Mouse (Mus musculus): ENCODE measurements around the gene Adcy7. TPM values are rescaled to one million over a fixed set of nuclear protein-coding genes. Genes with fewer than 3 reads are reported as not detected.

Adcy7 gene
- polyA plus RNA-seq, 1 experiment from 2014 or later = 5.2 TPM

- Histone ChIP-seq H3K27me3 (ENCODE audit: control insufficient read depth, insufficient read depth, low read length) (no peaks in the 10 kb centered on the region), H3K4me3 (ENCODE audit: low read depth, low read length) (no peak overlapping the region), H3K4me2 (replicated peaks; ENCODE audit: low read depth) (no peak overlapping the region), H3K9ac (ENCODE audit: low read length) (no peak overlapping the region), H3K27ac (replicated peaks) (no peak overlapping the region), H3K9me3 (ENCODE audit: control insufficient read depth, low read length) (no peaks in the 10 kb centered on the region), H3K36me3 (ENCODE audit: control insufficient read depth, insufficient read depth, low read length) (peaks cover 29% of the 10 kb centered on the region), H3K4me1 (replicated peaks; ENCODE audit: control insufficient read depth, insufficient read depth) (no peaks in the 10 kb centered on the region)
- 77% methylated on average over 2 of the region's 2 CpGs for WGBS
- no peak for TF ChIP-seq CTCF (IDR thresholded peaks at IDR 0.05; ENCODE audit: low read depth)
- TF ChIP-seq EP300 (optimal IDR thresholded peaks at IDR 0.05) = no peak
- DNase-seq (ENCODE audit: low spot score) (no peak), ATAC-seq (ENCODE audit: low FRiP score, low TSS enrichment) (peak; percentile 64; the same call in 1 of the 2 replicates)
Observed at GRCm38 (mm10) chr8:88334384-88334783, 62.2 kb downstream of the Adcy7 start.

DNA sequence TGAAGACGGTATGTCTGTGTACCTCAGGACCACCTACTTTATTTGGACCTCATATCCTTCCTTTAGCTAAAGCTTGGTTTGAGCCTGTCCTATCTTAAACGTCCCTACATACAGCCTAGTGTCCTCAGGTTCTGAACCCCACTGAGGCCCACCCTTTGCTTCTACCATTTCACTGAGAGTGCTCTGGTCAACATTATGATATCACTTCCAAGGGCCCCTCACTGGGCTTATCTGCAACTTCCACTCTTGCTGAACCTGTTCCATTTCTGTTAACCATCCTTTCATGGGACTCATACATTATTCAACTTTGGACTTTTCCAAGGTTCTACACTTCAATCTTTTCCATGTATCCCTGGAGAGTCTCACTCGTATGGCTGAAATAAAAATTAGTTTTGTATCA is 62.8 kb downstream of the Adcy7 start:
- peaks cover 29% of the 10 kb centered on the region for H3K36me3 ChIP-seq (ENCODE audit: control insufficient read depth, insufficient read depth, low read length)
- H3K9ac ChIP-seq (ENCODE audit: low read length) = no peak overlapping the region
- 69% methylated on average over 3 of the region's 3 CpGs for whole genome bisulfite sequencing
- DNase-seq (ENCODE audit: low spot score) = no peak
- H3K4me1 ChIP-seq (replicated peaks; ENCODE audit: control insufficient read depth, insufficient read depth) = no peaks in the 10 kb centered on the region
- H3K27ac ChIP-seq (replicated peaks) = no peak overlapping the region
- no peaks in the 10 kb centered on the region for H3K27me3 ChIP-seq (ENCODE audit: control insufficient read depth, insufficient read depth, low read length)
- TF ChIP-seq CTCF (IDR thresholded peaks at IDR 0.05; ENCODE audit: low read depth) (no peak), EP300 (optimal IDR thresholded peaks at IDR 0.05) (no peak)
- ATAC-seq (ENCODE audit: low FRiP score, low TSS enrichment) = no peak
- H3K9me3 ChIP-seq (ENCODE audit: control insufficient read depth, low read length) = no peaks in the 10 kb centered on the region
- no peak overlapping the region for H3K4me3 ChIP-seq (ENCODE audit: low read depth, low read length)
- H3K4me2 ChIP-seq (replicated peaks; ENCODE audit: low read depth) = no peak overlapping the region

GRCm38 (mm10) chr8:88339221-88339620 is 67.0 kb downstream of the Adcy7 start:
- Histone ChIP-seq H3K4me1 (replicated peaks; ENCODE audit: control insufficient read depth, insufficient read depth) (no peaks in the 10 kb centered on the region), H3K27ac (replicated peaks) (no peak overlapping the region), H3K4me3 (ENCODE audit: low read depth, low read length) (no peak overlapping the region), H3K36me3 (ENCODE audit: control insufficient read depth, insufficient read depth, low read length) (peaks cover 23% of the 10 kb centered on the region), H3K27me3 (ENCODE audit: control insufficient read depth, insufficient read depth, low read length) (no peaks in the 10 kb centered on the region), H3K4me2 (replicated peaks; ENCODE audit: low read depth) (no peak overlapping the region), H3K9ac (ENCODE audit: low read length) (no peak overlapping the region), H3K9me3 (ENCODE audit: control insufficient read depth, low read length) (no peaks in the 10 kb centered on the region)
- TF ChIP-seq CTCF (IDR thresholded peaks at IDR 0.05; ENCODE audit: low read depth) (no peak), EP300 (optimal IDR thresholded peaks at IDR 0.05) (no peak)
- WGBS = 38% methylated on average over 3 of the region's 3 CpGs
- ATAC-seq (ENCODE audit: low FRiP score, low TSS enrichment) (peak; percentile 57; the same call in 1 of the 2 replicates), DNase-seq (ENCODE audit: low spot score) (no peak)

DNA sequence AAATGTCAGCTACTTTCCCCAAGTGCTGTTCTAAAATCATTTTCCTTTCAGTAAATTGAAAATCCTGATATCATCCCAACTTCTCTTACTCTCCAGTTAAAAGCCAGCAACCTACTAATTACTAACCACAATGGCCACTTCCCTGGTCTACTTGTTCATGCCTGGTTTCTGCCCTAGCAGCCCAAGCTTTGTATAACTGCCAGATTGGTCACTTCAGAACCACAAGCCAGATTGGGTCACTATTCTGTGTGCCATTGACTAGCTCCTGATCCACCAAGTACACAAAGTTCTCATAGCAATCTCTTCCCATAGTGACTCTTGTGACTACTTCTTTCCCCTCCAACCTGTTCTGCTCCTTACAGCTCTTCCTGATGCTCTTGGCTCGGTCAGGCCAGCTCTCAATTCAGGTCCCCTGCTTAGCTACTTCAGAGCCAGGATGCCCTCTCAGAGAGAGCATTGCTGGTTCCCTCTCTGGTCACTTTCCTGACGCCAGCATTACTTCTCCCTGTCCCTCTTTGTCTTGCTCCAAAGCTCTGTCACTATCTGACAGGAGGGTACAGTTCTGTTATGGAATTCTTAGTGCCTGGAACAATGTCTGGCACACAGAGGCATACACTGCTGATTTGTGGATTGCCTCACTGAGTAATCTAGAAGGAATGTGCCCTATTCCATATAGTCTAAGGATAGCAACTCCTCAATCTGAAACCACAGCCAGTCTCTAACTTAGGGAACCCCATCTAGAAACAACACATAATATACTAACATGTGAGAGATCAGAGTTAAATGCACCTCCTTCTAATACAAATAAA is 67.9 kb downstream of the Adcy7 start:
- H3K4me1 ChIP-seq (replicated peaks; ENCODE audit: control insufficient read depth, insufficient read depth) = no peaks in the 10 kb centered on the region
- peak overlapping the region; percentile 56 for H3K27ac ChIP-seq (replicated peaks)
- no peak overlapping the region for H3K4me2 ChIP-seq (replicated peaks; ENCODE audit: low read depth)
- no peaks in the 10 kb centered on the region for H3K27me3 ChIP-seq (ENCODE audit: control insufficient read depth, insufficient read depth, low read length)
- H3K9ac ChIP-seq (ENCODE audit: low read length) = no peak overlapping the region
- 66% methylated on average over 2 of the region's 2 CpGs for WGBS
- no peak for TF ChIP-seq CTCF (IDR thresholded peaks at IDR 0.05; ENCODE audit: low read depth)
- TF ChIP-seq EP300 (optimal IDR thresholded peaks at IDR 0.05) = no peak
- DNase-seq (ENCODE audit: low spot score) (no peak), ATAC-seq (ENCODE audit: low FRiP score, low TSS enrichment) (peak; percentile 54; the same call in 1 of the 2 replicates)
- H3K4me3 ChIP-seq (ENCODE audit: low read depth, low read length) = no peak overlapping the region
- no peaks in the 10 kb centered on the region for H3K9me3 ChIP-seq (ENCODE audit: control insufficient read depth, low read length)
- H3K36me3 ChIP-seq (ENCODE audit: control insufficient read depth, insufficient read depth, low read length) = peaks cover 18% of the 10 kb centered on the region

- Histone ChIP-seq H3K4me3 (ENCODE audit: low read depth, low read length) (no peak overlapping the region), H3K4me1 (replicated peaks; ENCODE audit: control insufficient read depth, insufficient read depth) (no peaks in the 10 kb centered on the region), H3K27me3 (ENCODE audit: control insufficient read depth, insufficient read depth, low read length) (no peaks in the 10 kb centered on the region), H3K9ac (ENCODE audit: low read length) (no peak overlapping the region), H3K4me2 (replicated peaks; ENCODE audit: low read depth) (no peak overlapping the region), H3K36me3 (ENCODE audit: control insufficient read depth, insufficient read depth, low read length) (peaks cover 21% of the 10 kb centered on the region), H3K27ac (replicated peaks) (no peak overlapping the region), H3K9me3 (ENCODE audit: control insufficient read depth, low read length) (no peaks in the 10 kb centered on the region)
- ATAC-seq (ENCODE audit: low FRiP score, low TSS enrichment) = no peak
- no peak for DNase-seq (ENCODE audit: low spot score)
- WGBS = 76% methylated on average over 4 of the region's 4 CpGs
- no peak for TF ChIP-seq EP300 (optimal IDR thresholded peaks at IDR 0.05)
- no peak for TF ChIP-seq CTCF (IDR thresholded peaks at IDR 0.05; ENCODE audit: low read depth)
Observed at GRCm38 (mm10) chr8:88342026-88342425, 69.8 kb downstream of the Adcy7 start.

DNA sequence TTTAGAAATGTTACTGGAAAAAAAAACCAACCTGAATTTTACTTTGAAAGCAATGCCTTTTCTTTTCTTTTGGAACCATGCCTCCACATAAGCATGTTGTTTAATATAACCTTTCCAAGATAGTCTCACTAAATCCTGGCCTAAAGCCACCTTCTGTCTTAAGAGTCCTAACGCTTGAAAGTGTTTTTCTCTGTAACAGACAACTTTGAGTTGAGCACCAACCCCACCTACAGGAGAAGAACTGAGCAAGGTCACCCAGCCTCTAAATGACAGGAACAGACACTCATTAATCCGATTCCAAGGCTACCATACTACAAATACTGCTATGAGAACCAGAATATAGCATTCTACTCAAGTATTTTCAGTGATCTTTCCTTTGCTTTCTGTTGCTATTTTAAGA is 76.8 kb downstream of the Adcy7 start:
- Histone ChIP-seq H3K27me3 (ENCODE audit: control insufficient read depth, insufficient read depth, low read length) (no peaks in the 10 kb centered on the region), H3K4me2 (replicated peaks; ENCODE audit: low read depth) (no peak overlapping the region), H3K9me3 (ENCODE audit: control insufficient read depth, low read length) (no peaks in the 10 kb centered on the region), H3K36me3 (ENCODE audit: control insufficient read depth, insufficient read depth, low read length) (peaks cover 39% of the 10 kb centered on the region), H3K4me1 (replicated peaks; ENCODE audit: control insufficient read depth, insufficient read depth) (no peaks in the 10 kb centered on the region), H3K4me3 (ENCODE audit: low read depth, low read length) (no peak overlapping the region), H3K9ac (ENCODE audit: low read length) (no peak overlapping the region), H3K27ac (replicated peaks) (peak overlapping the region; percentile 45; the same call in 1 of the 2 replicates)
- TF ChIP-seq EP300 (optimal IDR thresholded peaks at IDR 0.05) = no peak
- peak; percentile 59 for TF ChIP-seq CTCF (IDR thresholded peaks at IDR 0.05; ENCODE audit: low read depth)
- WGBS = 48% methylated on average over 2 of the region's 2 CpGs
- ATAC-seq (ENCODE audit: low FRiP score, low TSS enrichment) (no peak), DNase-seq (ENCODE audit: low spot score) (no peak)

Data from stomach, postnatal 0 days (tissue).